Mouse (Mus musculus) frontal cortex, postnatal 25 days (tissue): ENCODE data around the gene D430041D05Rik.
A peak's percentile ranks its signal among the peaks of the same experiment; 100 is the strongest.

Source experiments
- DNase-seq, 2 experiments: peaks; one replicate each; pipeline ENCODE4 v3.0.0; 2022; ENCODE audit warnings: low spot score in 2 of 2

Gene D430041D05Rik

GRCm38 (mm10) chr2:104351415-104352203 lies 59.2 kb downstream of the D430041D05Rik start:
- DNase-seq = no peak

- no peak for DNase-seq
These were observed 73.2 kb downstream of the D430041D05Rik start for GRCm38 (mm10) chr2:104337619-104338018.

- no peak for DNase-seq
These were observed 75.0 kb downstream of the D430041D05Rik start for GRCm38 (mm10) chr2:104335824-104336223.

GRCm38 (mm10) chr2:104333952-104334351 lies 76.9 kb downstream of the D430041D05Rik start:
- no peak for DNase-seq

- no peak for DNase-seq
These were observed 78.1 kb downstream of the D430041D05Rik start for GRCm38 (mm10) chr2:104332707-104333106.

GRCm38 (mm10) chr2:104331261-104331660 lies 79.6 kb downstream of the D430041D05Rik start:
- no peak for DNase-seq

GRCm38 (mm10) chr2:104327116-104327794 lies 83.6 kb downstream of the D430041D05Rik start:
- DNase-seq = no peak

GRCm38 (mm10) chr2:104323773-104324172 lies 87.0 kb downstream of the D430041D05Rik start:
- DNase-seq = no peak

GRCm38 (mm10) chr2:104323351-104323750 lies 87.5 kb downstream of the D430041D05Rik start:
- DNase-seq = no peak

- no peak for DNase-seq
These were observed 90.7 kb downstream of the D430041D05Rik start for GRCm38 (mm10) chr2:104320061-104320624.

GRCm38 (mm10) chr2:104319443-104319842 lies 91.4 kb downstream of the D430041D05Rik start:
- DNase-seq = no peak

- DNase-seq = peak in 1 of 2 experiments; percentile 47
These were observed 91.9 kb downstream of the D430041D05Rik start for GRCm38 (mm10) chr2:104318881-104319280.

GRCm38 (mm10) chr2:104318259-104318658 lies 92.6 kb downstream of the D430041D05Rik start:
- DNase-seq = no peak

GRCm38 (mm10) chr2:104317631-104318030 lies 93.2 kb downstream of the D430041D05Rik start:
- DNase-seq = no peak

GRCm38 (mm10) chr2:104316483-104316882 lies 94.3 kb downstream of the D430041D05Rik start:
- DNase-seq = no peak

GRCm38 (mm10) chr2:104313246-104313645 lies 97.6 kb downstream of the D430041D05Rik start:
- no peak for DNase-seq

GRCm38 (mm10) chr2:104307102-104307501 lies 103.7 kb downstream of the D430041D05Rik start:
- no peak for DNase-seq

GRCm38 (mm10) chr2:104305722-104306121 lies 105.1 kb downstream of the D430041D05Rik start:
- DNase-seq = no peak

GRCm38 (mm10) chr2:104299912-104300311 lies 110.9 kb downstream of the D430041D05Rik start:
- DNase-seq = no peak

GRCm38 (mm10) chr2:104299160-104299559 lies 111.7 kb downstream of the D430041D05Rik start:
- no peak for DNase-seq

GRCm38 (mm10) chr2:104286821-104287220 lies 124.0 kb downstream of the D430041D05Rik start:
- DNase-seq = no peak

- DNase-seq = no peak
These were observed 127.3 kb downstream of the D430041D05Rik start for GRCm38 (mm10) chr2:104283401-104283955.
